Mouse (Mus musculus) hindbrain, embryonic 16.5 days (tissue): ENCODE results near the gene Gm11541. TPM values are rescaled to one million over a fixed set of nuclear protein-coding genes. Genes with fewer than 3 reads are reported as not detected.
A peak's percentile ranks its signal among the peaks of the same experiment; 100 is the strongest.
"Not testable (repeated sequence)": the region's sequence is repeated elsewhere in the genome, so short reads cannot be mapped to it uniquely, and the experiment has no call there.

Experiments
- ATAC-seq: fragments of 200-750 bp; cut with Nextera tagmentation; 2 replicates; pipeline ENCODE4 v1.8.0; 2017; ENCODE audit warnings: moderate TSS enrichment, moderate library complexity
- H3K27ac ChIP-seq: fragments of 300-500 bp; sonication (generic); 2 replicates; pipeline ENCODE4 v1.5.1; 2014; ENCODE audit warnings: low read depth, mild to moderate bottlenecking, control low read depth, low read length, moderate library complexity
- H3K27me3 ChIP-seq: fragments of 300-500 bp; sonication (generic); replicated peaks from 2 replicates; pipeline ENCODE4 v1.6.1; 2014; ENCODE audit warnings: low read length; ENCODE audit not compliant: control insufficient read depth, insufficient read depth
- H3K36me3 ChIP-seq: fragments of 300-500 bp; sonication (generic); 2 replicates; pipeline ENCODE4 v1.6.1; 2014; ENCODE audit warnings: mild to moderate bottlenecking, low read length, moderate library complexity, mixed read lengths; ENCODE audit not compliant: control insufficient read depth, insufficient read depth
- H3K4me1 ChIP-seq: fragments of 300-500 bp; sonication (generic); 2 replicates; pipeline ENCODE4 v1.6.1; 2014; ENCODE audit warnings: low read depth, low read length; ENCODE audit not compliant: control insufficient read depth, insufficient read depth
- H3K4me2 ChIP-seq: fragments of 300-500 bp; sonication (generic); 2 replicates; pipeline ENCODE4 v1.6.1; 2014; ENCODE audit warnings: mild to moderate bottlenecking, low read length, control low read depth, moderate library complexity
- H3K4me3 ChIP-seq: fragments of 300-500 bp; sonication (generic); 2 replicates; pipeline ENCODE4 v1.5.1; 2014; ENCODE audit warnings: mild to moderate bottlenecking, low read length, control low read depth, moderate library complexity
- H3K9ac ChIP-seq: fragments of 300-500 bp; sonication (generic); 2 replicates; pipeline ENCODE4 v1.6.1; 2014; ENCODE audit warnings: low read depth, mild to moderate bottlenecking, control low read depth, low read length, moderate library complexity
- H3K9me3 ChIP-seq: fragments of 300-500 bp; sonication (generic); 2 replicates; pipeline ENCODE4 v1.6.1; 2014; ENCODE audit warnings: mild to moderate bottlenecking, low read length, moderate library complexity; ENCODE audit not compliant: control insufficient read depth
- WGBS: fragments of 180-500 bp; shearing (Covaris S2); extraction: QIAGEN DNeasy Blood & Tissue Kit; methylation state at CpG from one replicate; pipeline ENCODE4 v1.1.7; 2014; 5-methylcytosine and 5-hydroxymethylcytosine counted together
- polyA plus RNA-seq: library from polyadenylated mRNA; unstranded; fragments of >200 nt; fragmentation: Nextera tagmentation; extraction: Ambion mirVana; gene quantifications from 2 replicates; pipeline ENCODE4 v1.2.1, GENCODE M21; 2015

Gene Gm11541
- polyA plus RNA-seq, 1 experiment from 2014 or later = 0.35 TPM

DNA sequence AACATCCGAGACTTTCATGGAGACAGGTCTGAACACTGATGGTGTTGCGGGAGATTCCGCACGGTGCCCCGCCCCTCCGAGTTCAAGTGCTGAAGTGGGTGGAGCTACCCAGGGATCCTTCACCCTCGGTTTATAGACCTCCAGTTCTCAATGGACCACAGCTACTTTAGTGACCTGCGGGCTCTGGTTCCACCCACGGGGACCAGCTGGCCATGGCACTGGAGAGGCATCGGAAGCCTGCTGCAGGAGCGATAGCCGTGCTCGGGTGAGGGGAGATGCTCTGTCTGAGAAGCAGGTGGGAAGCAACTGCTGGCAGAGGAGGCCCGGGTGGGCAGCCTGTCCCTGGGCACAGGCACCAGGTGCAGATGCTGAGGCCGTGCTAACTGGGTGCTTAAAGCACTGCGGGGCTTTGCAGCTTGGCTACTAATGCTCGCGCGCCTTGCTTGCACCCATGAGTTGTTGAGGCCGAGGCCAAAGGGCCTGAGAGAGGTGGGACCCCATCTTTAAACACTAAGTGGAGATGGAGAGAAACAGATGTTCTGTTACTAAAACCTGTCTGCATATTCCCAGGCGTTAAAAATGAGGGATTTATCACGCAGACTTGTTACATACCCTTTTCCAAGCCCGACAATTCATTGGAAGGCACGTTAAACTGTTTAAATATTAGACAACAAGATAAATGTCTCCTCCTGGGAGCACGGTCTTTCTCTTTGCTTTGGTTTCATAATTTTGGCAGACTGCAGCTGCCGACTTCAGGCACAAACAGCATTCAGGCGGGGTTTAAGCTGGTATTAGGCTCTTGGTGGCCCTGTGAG is 2.7 kb downstream of the Gm11541 start:
- peaks cover 4% of the 10 kb centered on the region; the same call in 1 of the 2 replicates for H3K4me1 ChIP-seq
- H3K4me2 ChIP-seq = peak overlapping the region; percentile 16; the same call in 1 of the 2 replicates
- no peaks in the 10 kb centered on the region for H3K9me3 ChIP-seq
- no peak overlapping the region for H3K4me3 ChIP-seq
- no peaks in the 10 kb centered on the region for H3K36me3 ChIP-seq
- 49% methylated on average over 27 of the region's 27 CpGs for WGBS
- no peaks in the 10 kb centered on the region for H3K27me3 ChIP-seq
- no peak overlapping the region for H3K27ac ChIP-seq
- H3K9ac ChIP-seq = no peak overlapping the region
- ATAC-seq = no peak

DNA sequence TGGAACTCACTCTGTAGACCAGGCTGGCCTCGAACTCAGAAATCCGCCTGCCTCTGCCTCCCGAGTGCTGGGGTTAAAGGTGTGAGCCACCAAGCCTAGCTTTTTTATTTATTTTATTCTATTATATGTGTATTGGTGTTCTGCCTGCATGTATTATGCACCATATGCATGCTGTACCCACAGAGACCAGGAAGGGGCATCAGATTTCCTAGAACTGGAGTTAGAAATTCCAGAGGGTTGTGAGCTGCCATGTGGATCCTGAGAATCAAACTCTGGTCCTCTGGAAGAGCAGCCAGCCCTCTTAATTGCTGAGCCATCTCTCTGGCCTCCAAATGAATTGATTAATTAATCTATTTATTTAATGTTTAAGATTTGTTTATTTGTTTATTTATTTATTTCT is 4.9 kb downstream of the Gm11541 start:
- no peaks in the 10 kb centered on the region for H3K9me3 ChIP-seq
- H3K27ac ChIP-seq = no peak overlapping the region
- H3K27me3 ChIP-seq = no peaks in the 10 kb centered on the region
- no peak overlapping the region for H3K4me2 ChIP-seq
- H3K4me3 ChIP-seq = no peak overlapping the region
- no peak overlapping the region for H3K9ac ChIP-seq
- no peaks in the 10 kb centered on the region for H3K36me3 ChIP-seq
- H3K4me1 ChIP-seq = peaks cover 4% of the 10 kb centered on the region; the same call in 1 of the 2 replicates
- no peak for ATAC-seq
- 97% methylated on average over 3 of the region's 3 CpGs for WGBS

GRCm38 (mm10) chr11:94697703-94698464 is 6.4 kb downstream of the Gm11541 start:
- H3K4me3 ChIP-seq = no peak overlapping the region
- no peaks in the 10 kb centered on the region for H3K27me3 ChIP-seq
- H3K36me3 ChIP-seq = no peaks in the 10 kb centered on the region
- WGBS = 40% methylated on average over 13 of the region's 13 CpGs
- no peak for ATAC-seq
- H3K9me3 ChIP-seq = no peaks in the 10 kb centered on the region
- no peak overlapping the region for H3K9ac ChIP-seq
- peaks cover 4% of the 10 kb centered on the region; the same call in 1 of the 2 replicates for H3K4me1 ChIP-seq
- H3K4me2 ChIP-seq = no peak overlapping the region
- no peak overlapping the region for H3K27ac ChIP-seq

DNA sequence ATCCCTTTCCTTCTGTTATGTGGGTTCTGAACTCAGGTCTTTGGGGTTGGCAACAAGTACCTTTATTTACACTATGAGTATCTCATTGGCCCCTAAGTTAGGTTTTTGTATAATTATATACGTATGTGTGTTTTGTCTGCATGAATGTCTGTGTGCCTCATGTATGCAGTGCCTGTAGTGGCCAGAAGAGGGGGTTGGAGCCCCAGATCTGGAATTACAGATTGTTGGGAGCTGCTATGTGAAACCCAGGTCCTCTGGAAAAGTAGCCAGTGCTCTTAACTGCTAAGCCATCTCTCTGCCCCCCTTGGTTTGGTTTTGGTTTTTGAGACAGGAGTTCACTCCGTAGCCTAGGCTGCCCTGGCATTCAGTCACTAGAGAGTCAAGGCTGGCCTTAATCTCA is 7.2 kb downstream of the Gm11541 start:
- no peak for ATAC-seq
- Histone ChIP-seq H3K9me3 (no peaks in the 10 kb centered on the region), H3K9ac (no peak overlapping the region), H3K27me3 (no peaks in the 10 kb centered on the region), H3K4me3 (no peak overlapping the region), H3K4me1 (peaks cover 3% of the 10 kb centered on the region; the same call in 1 of the 2 replicates), H3K4me2 (no peak overlapping the region), H3K36me3 (no peaks in the 10 kb centered on the region), H3K27ac (no peak overlapping the region)
- WGBS = 87% methylated on average over 2 of the region's 2 CpGs

- Histone ChIP-seq H3K27me3 (no peaks in the 10 kb centered on the region), H3K36me3 (no peaks in the 10 kb centered on the region), H3K27ac (no peak overlapping the region), H3K4me3 (no peak overlapping the region), H3K4me1 (no peaks in the 10 kb centered on the region), H3K9ac (no peak overlapping the region), H3K4me2 (no peak overlapping the region), H3K9me3 (no peaks in the 10 kb centered on the region)
- ATAC-seq = no peak
- WGBS = 85% methylated on average over 6 of the region's 6 CpGs
Observed at GRCm38 (mm10) chr11:94695508-94695907, 8.8 kb downstream of the Gm11541 start.

DNA sequence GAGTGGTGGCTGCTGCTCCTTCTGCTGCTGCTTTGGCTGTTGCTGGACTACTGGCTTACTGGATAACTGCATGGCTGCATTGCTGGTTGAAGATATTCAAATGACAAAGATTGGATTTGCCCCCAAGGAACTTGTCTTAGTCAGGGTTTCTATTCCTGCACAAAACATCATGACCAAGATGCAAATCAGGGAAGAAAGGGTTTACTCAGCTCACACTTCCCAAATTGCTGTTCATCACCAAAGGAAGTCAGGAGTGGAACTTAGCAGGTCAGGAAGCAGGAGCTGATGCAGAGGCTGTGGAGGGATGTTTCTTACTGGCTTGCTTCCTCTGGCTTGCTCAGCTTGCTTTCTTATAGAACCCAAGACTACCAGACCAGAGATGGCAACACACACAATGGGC is 11.8 kb downstream of the Gm11541 start:
- H3K36me3 ChIP-seq, H3K27ac ChIP-seq, H3K4me2 ChIP-seq, H3K4me3 ChIP-seq, ATAC-seq, H3K4me1 ChIP-seq, H3K9me3 ChIP-seq, H3K27me3 ChIP-seq, H3K9ac ChIP-seq: not testable (repeated sequence)

DNA sequence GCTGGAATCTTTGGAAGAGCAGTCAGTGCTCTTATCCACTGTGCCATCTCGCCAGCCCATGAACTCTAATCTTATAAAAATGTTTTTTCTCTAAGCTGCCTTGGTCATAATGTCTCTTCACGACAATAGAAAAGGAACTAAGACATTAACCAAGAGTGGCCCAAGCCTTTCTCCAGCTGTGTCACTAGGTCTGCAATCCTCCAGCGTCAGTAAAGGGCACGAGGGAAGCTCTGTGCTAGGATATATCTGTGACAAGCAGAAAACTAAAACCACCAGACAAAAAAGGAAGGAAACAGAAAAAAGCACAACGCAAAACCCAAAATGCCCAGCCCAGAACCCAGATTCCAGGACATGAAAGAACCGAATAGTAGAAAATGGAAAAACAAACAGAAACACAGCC is 17.1 kb downstream of the Gm11541 start:
- Histone ChIP-seq H3K27ac (no peak overlapping the region), H3K4me1 (no peaks in the 10 kb centered on the region), H3K9ac (no peak overlapping the region), H3K9me3 (no peaks in the 10 kb centered on the region), H3K4me2 (no peak overlapping the region), H3K4me3 (no peak overlapping the region), H3K36me3 (no peaks in the 10 kb centered on the region), H3K27me3 (no peaks in the 10 kb centered on the region)
- no peak for ATAC-seq
- 89% methylated on average over 6 of the region's 6 CpGs for WGBS

- Histone ChIP-seq H3K4me1 (peaks cover 4% of the 10 kb centered on the region; the same call in 1 of the 2 replicates), H3K27me3 (no peaks in the 10 kb centered on the region), H3K4me2 (no peak overlapping the region), H3K9ac (no peak overlapping the region), H3K27ac (no peak overlapping the region), H3K9me3 (no peaks in the 10 kb centered on the region), H3K36me3 (no peaks in the 10 kb centered on the region), H3K4me3 (no peak overlapping the region)
- ATAC-seq = no peak
- WGBS = 86% methylated on average over 7 of the region's 7 CpGs
Observed at GRCm38 (mm10) chr11:94682427-94682826, 21.9 kb downstream of the Gm11541 start.

GRCm38 (mm10) chr11:94681640-94682039 is 22.7 kb downstream of the Gm11541 start:
- no peaks in the 10 kb centered on the region for H3K36me3 ChIP-seq
- no peak overlapping the region for H3K4me2 ChIP-seq
- peaks cover 4% of the 10 kb centered on the region for H3K4me1 ChIP-seq
- WGBS = 89% methylated on average over 4 of the region's 4 CpGs
- no peak overlapping the region for H3K9ac ChIP-seq
- no peak overlapping the region for H3K4me3 ChIP-seq
- H3K9me3 ChIP-seq = no peaks in the 10 kb centered on the region
- H3K27me3 ChIP-seq = no peaks in the 10 kb centered on the region
- H3K27ac ChIP-seq = no peak overlapping the region
- no peak for ATAC-seq
